Mouse (Mus musculus) spleen, adult 2 months (tissue): ENCODE measurements around the gene Nectin1.

Source experiments
- CTCF ChIP-seq: fragments of 200-500 bp; IDR thresholded peaks from 2 replicates; pipeline ENCODE4 v1.5.1; 2011; ENCODE audit warnings: mild to moderate bottlenecking, inconsistent platforms; ENCODE audit not compliant: insufficient read depth, insufficient read length, insufficient replicate concordance; ENCODE audit errors: extremely low read depth
- POLR2A ChIP-seq: fragments of 200-500 bp; IDR thresholded peaks from 2 replicates; pipeline ENCODE4 v1.6.1; 2011; ENCODE audit warnings: low read depth, low read length, inconsistent platforms

GRCm38 (mm10) chr9:43729450-43730266 lies 14.1 kb upstream of the Nectin1 start:
- TF ChIP-seq POLR2A (no peak), CTCF (no peak)
